In the genomic region with DNA sequence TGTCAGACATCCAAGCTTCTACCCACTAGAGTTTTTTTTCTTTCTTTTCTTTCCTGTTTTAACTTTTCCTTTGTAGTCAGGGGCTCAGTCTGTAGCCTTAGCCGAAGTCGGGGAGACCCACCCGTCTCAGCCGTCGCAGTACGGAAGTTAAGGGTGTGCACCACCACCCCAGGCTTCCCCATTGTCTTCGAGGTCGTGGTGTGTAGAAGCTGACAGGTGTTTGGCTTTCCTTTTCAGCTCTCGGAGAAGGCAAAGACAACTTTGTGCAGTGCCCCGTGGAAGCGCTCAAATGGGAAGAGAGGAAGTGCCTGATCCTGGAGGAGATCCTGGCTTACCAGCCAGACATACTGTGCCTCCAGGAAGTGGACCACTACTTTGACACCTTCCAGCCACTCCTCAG, we compare ENCODE assay signal across 18 mouse cellular contexts.
"Had no signal": no experiment of that assay in that cellular context is flagged by ENCODE, and none has a peak within 500 bp of the region (broad histone marks: within the 10 kb centered on the region; RNA-seq: fewer than 3 reads in every experiment).

No protein-coding gene starts in this region.

- H3K27me3 ChIP-seq: kidney, embryonic 15.5 days; liver, embryonic 13.5 days; neural tube, embryonic 12.5 days; neural tube, embryonic 15.5 days had no signal

- H3K4me2 ChIP-seq: kidney, embryonic 15.5 days; liver, embryonic 13.5 days; midbrain, embryonic 11.5 days; neural tube, embryonic 12.5 days; neural tube, embryonic 15.5 days had no signal

- H3K4me3 ChIP-seq: kidney, embryonic 15.5 days; liver, embryonic 13.5 days; neural tube, embryonic 12.5 days; neural tube, embryonic 15.5 days had no signal

- H3K9ac ChIP-seq: kidney, embryonic 15.5 days; liver, embryonic 13.5 days; neural tube, embryonic 12.5 days; neural tube, embryonic 15.5 days had no signal

- DNase-seq: kidney, adult 8-10 months; kidney, postnatal 10 days; kidney, postnatal 36 days; layer of hippocampus, postnatal 36 days; liver, embryonic 13.5 days; lung, adult 2 months; lung, postnatal 14 days; lung, postnatal 4 days; midbrain, embryonic 14.5 days; right cerebral cortex, adult 18-20 months; right cerebral cortex, postnatal 14 days; right cerebral cortex, postnatal 4 days; thymus, adult 18-20 months; thymus, postnatal 36 days had no signal

- H3K4me1 ChIP-seq: liver, embryonic 13.5 days; neural tube, embryonic 12.5 days; neural tube, embryonic 15.5 days had no signal

- H3K9me3 ChIP-seq: kidney, embryonic 15.5 days; liver, embryonic 13.5 days; neural tube, embryonic 12.5 days; neural tube, embryonic 15.5 days had no signal

- H3K27ac ChIP-seq: kidney, embryonic 15.5 days; liver, embryonic 13.5 days; neural tube, embryonic 12.5 days; neural tube, embryonic 15.5 days had no signal
